Mouse (Mus musculus): ENCODE measurements at regions not wholly inside any gene's neighbourhood (a gene's known extent, or its start where the extent isn't known, plus 50 kb on each side); places are given as distances from the start of the nearest gene placed in this dataset.

GRCm38 (mm10) chr13:31196546-31196945, 222.5 kb downstream of the Gm5447 start:
- Histone ChIP-seq H3K9ac (ENCODE audit: low read length) (no peak overlapping the region), H3K9me3 (replicated peaks; ENCODE audit: control insufficient read depth, low read length) (no peaks in the 10 kb centered on the region), H3K27ac (ENCODE audit: low read depth, low read length) (no peak overlapping the region), H3K4me3 (ENCODE audit: low read depth, low read length) (no peak overlapping the region), H3K27me3 (replicated peaks; ENCODE audit: control insufficient read depth, insufficient read depth, low read length) (no peaks in the 10 kb centered on the region), H3K4me2 (ENCODE audit: low read length) (no peak overlapping the region), H3K4me1 (ENCODE audit: control insufficient read depth, insufficient read depth, low read length) (no peaks in the 10 kb centered on the region), H3K36me3 (ENCODE audit: control insufficient read depth, insufficient read depth, low read length) (no peaks in the 10 kb centered on the region)
- 85% methylated on average over 2 of the region's 2 CpGs for WGBS
- ATAC-seq (no peak), DNase-seq (ENCODE audit: low spot score) (no peak)

GRCm38 (mm10) chr13:31197593-31197992, 223.6 kb downstream of the Gm5447 start:
- no peaks in the 10 kb centered on the region for H3K4me1 ChIP-seq (ENCODE audit: control insufficient read depth, insufficient read depth, low read length)
- no peak overlapping the region for H3K4me2 ChIP-seq (ENCODE audit: low read length)
- no peak overlapping the region for H3K27ac ChIP-seq (ENCODE audit: low read depth, low read length)
- no peak for DNase-seq (ENCODE audit: low spot score)
- no peaks in the 10 kb centered on the region for H3K27me3 ChIP-seq (replicated peaks; ENCODE audit: control insufficient read depth, insufficient read depth, low read length)
- no peaks in the 10 kb centered on the region for H3K9me3 ChIP-seq (replicated peaks; ENCODE audit: control insufficient read depth, low read length)
- H3K4me3 ChIP-seq (ENCODE audit: low read depth, low read length), result no peak overlapping the region
- 91% methylated on average over 2 of the region's 2 CpGs for WGBS
- no peaks in the 10 kb centered on the region for H3K36me3 ChIP-seq (ENCODE audit: control insufficient read depth, insufficient read depth, low read length)
- ATAC-seq, result no peak
- H3K9ac ChIP-seq (ENCODE audit: low read length), result no peak overlapping the region

GRCm38 (mm10) chr13:31199384-31199783, 225.4 kb downstream of the Gm5447 start:
- no peaks in the 10 kb centered on the region for H3K9me3 ChIP-seq (replicated peaks; ENCODE audit: control insufficient read depth, low read length)
- H3K4me3 ChIP-seq (ENCODE audit: low read depth, low read length), result no peak overlapping the region
- H3K9ac ChIP-seq (ENCODE audit: low read length), result no peak overlapping the region
- H3K27ac ChIP-seq (ENCODE audit: low read depth, low read length), result no peak overlapping the region
- no peaks in the 10 kb centered on the region for H3K36me3 ChIP-seq (ENCODE audit: control insufficient read depth, insufficient read depth, low read length)
- no peaks in the 10 kb centered on the region for H3K27me3 ChIP-seq (replicated peaks; ENCODE audit: control insufficient read depth, insufficient read depth, low read length)
- no peaks in the 10 kb centered on the region for H3K4me1 ChIP-seq (ENCODE audit: control insufficient read depth, insufficient read depth, low read length)
- WGBS, result 91% methylated on average over 1 of the region's 1 CpGs
- DNase-seq (ENCODE audit: low spot score), result no peak
- H3K4me2 ChIP-seq (ENCODE audit: low read length), result no peak overlapping the region
- no peak for ATAC-seq

DNA sequence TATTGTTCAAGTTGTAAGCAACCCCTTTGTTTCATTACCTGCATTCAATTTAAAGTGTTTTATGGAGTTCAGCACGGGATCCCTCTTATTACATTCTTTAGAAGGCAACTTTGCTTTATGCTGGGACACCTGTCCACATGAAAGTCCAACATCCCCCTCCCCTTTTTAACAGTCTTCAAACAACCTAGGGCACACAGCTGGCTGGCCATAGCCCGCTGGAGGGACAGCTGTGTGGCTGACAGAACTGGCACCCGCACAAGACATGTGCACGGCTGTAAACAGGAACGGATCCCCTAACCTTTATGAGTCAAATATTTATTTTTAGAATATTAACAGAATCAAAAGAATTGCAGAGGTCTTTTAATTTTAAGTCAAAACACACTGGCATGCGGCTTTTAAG, 230.1 kb downstream of the Gm5447 start:
- no peak for ATAC-seq
- Histone ChIP-seq H3K4me2 (ENCODE audit: low read length) (no peak overlapping the region), H3K36me3 (ENCODE audit: control insufficient read depth, insufficient read depth, low read length) (no peaks in the 10 kb centered on the region), H3K27me3 (replicated peaks; ENCODE audit: control insufficient read depth, insufficient read depth, low read length) (no peaks in the 10 kb centered on the region), H3K27ac (ENCODE audit: low read depth, low read length) (no peak overlapping the region), H3K9me3 (replicated peaks; ENCODE audit: control insufficient read depth, low read length) (no peaks in the 10 kb centered on the region), H3K4me1 (ENCODE audit: control insufficient read depth, insufficient read depth, low read length) (no peaks in the 10 kb centered on the region), H3K4me3 (ENCODE audit: low read depth, low read length) (no peak overlapping the region), H3K9ac (ENCODE audit: low read length) (no peak overlapping the region)
- DNase-seq (ENCODE audit: low spot score), result no peak
- 75% methylated on average over 6 of the region's 6 CpGs for WGBS

GRCm38 (mm10) chr13:31206381-31206780, 232.4 kb downstream of the Gm5447 start:
- Histone ChIP-seq H3K27me3 (replicated peaks; ENCODE audit: control insufficient read depth, insufficient read depth, low read length) (no peaks in the 10 kb centered on the region), H3K36me3 (ENCODE audit: control insufficient read depth, insufficient read depth, low read length) (no peaks in the 10 kb centered on the region), H3K4me1 (ENCODE audit: control insufficient read depth, insufficient read depth, low read length) (no peaks in the 10 kb centered on the region), H3K9me3 (replicated peaks; ENCODE audit: control insufficient read depth, low read length) (no peaks in the 10 kb centered on the region), H3K4me3 (ENCODE audit: low read depth, low read length) (no peak overlapping the region), H3K4me2 (ENCODE audit: low read length) (no peak overlapping the region), H3K9ac (ENCODE audit: low read length) (no peak overlapping the region), H3K27ac (ENCODE audit: low read depth, low read length) (no peak overlapping the region)
- DNase-seq (ENCODE audit: low spot score), result no peak
- WGBS, result 36% methylated on average over 5 of the region's 5 CpGs
- ATAC-seq, result no peak

DNA sequence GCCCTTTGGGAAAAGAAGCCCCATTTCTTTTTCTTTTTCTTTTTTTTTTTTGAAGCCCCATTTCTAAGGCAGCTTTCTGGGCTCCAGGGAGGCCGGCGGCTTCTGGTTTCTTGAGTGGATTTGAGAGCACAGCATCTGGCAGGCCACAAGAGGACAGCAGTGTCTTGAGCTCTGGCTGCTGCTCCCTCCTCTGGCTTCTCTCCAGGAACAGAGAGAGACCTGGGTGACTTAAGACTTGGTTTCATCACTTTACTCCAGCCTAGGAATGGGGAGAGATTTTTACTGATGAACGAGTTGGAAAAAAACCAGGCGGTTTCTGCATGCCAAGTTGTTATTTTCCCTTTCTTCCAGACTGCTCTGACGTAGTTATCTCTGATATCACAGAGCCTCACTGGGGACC, 233.7 kb downstream of the Gm5447 start:
- no peak overlapping the region for H3K9ac ChIP-seq (ENCODE audit: low read length)
- peak; percentile 56 for DNase-seq (ENCODE audit: low spot score)
- WGBS, result 66% methylated on average over 5 of the region's 5 CpGs
- no peak overlapping the region for H3K27ac ChIP-seq (ENCODE audit: low read depth, low read length)
- no peaks in the 10 kb centered on the region for H3K9me3 ChIP-seq (replicated peaks; ENCODE audit: control insufficient read depth, low read length)
- H3K27me3 ChIP-seq (replicated peaks; ENCODE audit: control insufficient read depth, insufficient read depth, low read length), result no peaks in the 10 kb centered on the region
- no peaks in the 10 kb centered on the region for H3K4me1 ChIP-seq (ENCODE audit: control insufficient read depth, insufficient read depth, low read length)
- no peak for ATAC-seq
- no peak overlapping the region for H3K4me3 ChIP-seq (ENCODE audit: low read depth, low read length)
- no peaks in the 10 kb centered on the region for H3K36me3 ChIP-seq (ENCODE audit: control insufficient read depth, insufficient read depth, low read length)
- H3K4me2 ChIP-seq (ENCODE audit: low read length), result no peak overlapping the region

DNA sequence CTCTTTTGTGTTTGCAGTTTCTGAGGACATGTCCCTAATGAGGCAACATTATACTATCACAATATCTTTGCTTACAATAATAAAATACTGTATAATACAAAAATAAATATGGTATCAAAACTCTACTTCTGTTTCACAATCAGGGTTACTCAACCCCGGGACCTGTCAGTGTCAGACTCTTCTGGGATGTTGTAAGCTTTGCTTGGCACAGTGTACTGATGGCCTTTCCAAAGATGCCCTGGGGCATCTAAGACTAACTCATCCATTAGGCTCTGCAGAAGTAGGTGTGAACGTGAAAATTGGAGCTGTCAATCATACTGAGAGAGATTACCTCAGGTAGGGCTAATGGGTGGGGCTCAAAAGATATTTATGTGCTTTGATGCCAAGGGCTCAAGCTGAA, 249.0 kb downstream of the Gm5447 start:
- no peak overlapping the region for H3K27ac ChIP-seq (ENCODE audit: low read depth, low read length)
- H3K36me3 ChIP-seq (ENCODE audit: control insufficient read depth, insufficient read depth, low read length), result no peaks in the 10 kb centered on the region
- no peak overlapping the region for H3K9ac ChIP-seq (ENCODE audit: low read length)
- DNase-seq (ENCODE audit: low spot score) (no peak), ATAC-seq (no peak)
- no peaks in the 10 kb centered on the region for H3K27me3 ChIP-seq (replicated peaks; ENCODE audit: control insufficient read depth, insufficient read depth, low read length)
- 86% methylated on average over 2 of the region's 2 CpGs for WGBS
- H3K4me3 ChIP-seq (ENCODE audit: low read depth, low read length), result no peak overlapping the region
- no peaks in the 10 kb centered on the region for H3K9me3 ChIP-seq (replicated peaks; ENCODE audit: control insufficient read depth, low read length)
- no peak overlapping the region for H3K4me2 ChIP-seq (ENCODE audit: low read length)
- H3K4me1 ChIP-seq (ENCODE audit: control insufficient read depth, insufficient read depth, low read length), result no peaks in the 10 kb centered on the region

DNA sequence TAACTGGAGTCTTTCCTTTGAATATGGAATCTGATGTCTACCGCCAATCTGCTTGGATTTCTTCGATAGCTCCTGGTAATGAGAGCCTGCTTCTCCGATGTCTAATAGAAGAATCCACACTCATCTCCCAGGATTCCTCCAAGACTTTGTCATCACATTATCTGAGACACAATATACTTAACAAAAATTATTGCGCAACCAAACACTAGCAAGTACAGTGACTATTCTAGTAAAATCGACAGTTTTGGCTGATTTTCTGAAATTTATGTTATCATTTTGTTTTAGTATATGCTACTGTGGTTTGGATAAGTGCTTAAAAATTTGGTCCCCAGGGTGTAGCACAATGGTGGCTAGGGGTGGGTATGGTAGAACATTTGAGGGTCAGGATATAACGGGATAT, 266.5 kb downstream of the Gm5447 start:
- H3K36me3 ChIP-seq (ENCODE audit: control insufficient read depth, insufficient read depth, low read length), result no peaks in the 10 kb centered on the region
- DNase-seq (ENCODE audit: low spot score), result no peak
- no peak overlapping the region for H3K4me3 ChIP-seq (ENCODE audit: low read depth, low read length)
- H3K27me3 ChIP-seq (replicated peaks; ENCODE audit: control insufficient read depth, insufficient read depth, low read length), result no peaks in the 10 kb centered on the region
- no peak overlapping the region for H3K4me2 ChIP-seq (ENCODE audit: low read length)
- H3K9me3 ChIP-seq (replicated peaks; ENCODE audit: control insufficient read depth, low read length), result no peaks in the 10 kb centered on the region
- WGBS, result 94% methylated on average over 6 of the region's 6 CpGs
- H3K9ac ChIP-seq (ENCODE audit: low read length), result no peak overlapping the region
- no peak overlapping the region for H3K27ac ChIP-seq (ENCODE audit: low read depth, low read length)
- no peak for ATAC-seq
- no peaks in the 10 kb centered on the region for H3K4me1 ChIP-seq (ENCODE audit: control insufficient read depth, insufficient read depth, low read length)

DNA sequence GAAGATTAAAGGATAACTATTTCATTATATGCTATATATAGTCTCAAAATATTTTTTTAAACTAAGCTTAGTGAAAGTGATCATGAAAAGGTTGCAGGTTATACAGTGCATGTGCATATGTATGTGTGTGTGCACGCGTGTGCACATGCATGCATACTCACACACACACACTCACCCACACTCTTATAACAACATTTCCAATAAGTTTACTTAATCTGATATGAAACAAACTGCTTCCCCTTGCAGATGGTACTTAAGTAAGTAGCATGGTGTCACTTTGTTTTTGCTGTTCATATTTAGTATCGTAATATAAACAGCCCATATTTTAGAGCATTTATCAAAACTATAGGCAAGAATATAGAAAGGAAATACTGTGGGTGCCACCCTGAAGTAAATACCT, 275.0 kb downstream of the Gm5447 start:
- Histone ChIP-seq H3K9ac (ENCODE audit: low read length) (no peak overlapping the region), H3K4me2 (ENCODE audit: low read length) (no peak overlapping the region), H3K9me3 (replicated peaks; ENCODE audit: control insufficient read depth, low read length) (no peaks in the 10 kb centered on the region), H3K4me3 (ENCODE audit: low read depth, low read length) (no peak overlapping the region), H3K27ac (ENCODE audit: low read depth, low read length) (no peak overlapping the region), H3K27me3 (replicated peaks; ENCODE audit: control insufficient read depth, insufficient read depth, low read length) (no peaks in the 10 kb centered on the region), H3K4me1 (ENCODE audit: control insufficient read depth, insufficient read depth, low read length) (no peaks in the 10 kb centered on the region), H3K36me3 (ENCODE audit: control insufficient read depth, insufficient read depth, low read length) (no peaks in the 10 kb centered on the region)
- WGBS, result 96% methylated on average over 3 of the region's 3 CpGs
- DNase-seq (ENCODE audit: low spot score), result no peak
- no peak for ATAC-seq

DNA sequence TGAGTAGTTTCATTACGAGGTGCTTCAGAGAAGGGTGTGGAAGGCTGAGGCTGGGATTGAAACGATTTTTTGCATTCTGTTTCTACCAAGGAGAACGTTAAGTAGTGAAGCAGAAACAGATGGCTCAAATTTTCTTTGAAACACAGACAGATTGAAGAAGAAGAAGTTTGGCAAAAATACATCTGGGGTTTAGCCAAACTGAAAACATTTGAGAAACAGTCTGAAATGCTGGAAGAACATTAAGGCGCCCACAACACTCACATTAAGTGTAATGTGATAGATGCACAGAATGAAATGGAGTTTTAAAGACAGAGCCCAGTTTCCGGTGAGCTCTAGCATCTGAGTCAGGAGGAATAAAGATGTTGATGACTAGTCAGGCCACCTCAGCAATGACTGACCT, 275.5 kb downstream of the Gm5447 start:
- Histone ChIP-seq H3K36me3 (ENCODE audit: control insufficient read depth, insufficient read depth, low read length) (no peaks in the 10 kb centered on the region), H3K4me1 (ENCODE audit: control insufficient read depth, insufficient read depth, low read length) (no peaks in the 10 kb centered on the region), H3K27me3 (replicated peaks; ENCODE audit: control insufficient read depth, insufficient read depth, low read length) (no peaks in the 10 kb centered on the region), H3K9ac (ENCODE audit: low read length) (no peak overlapping the region), H3K4me3 (ENCODE audit: low read depth, low read length) (no peak overlapping the region), H3K27ac (ENCODE audit: low read depth, low read length) (no peak overlapping the region), H3K4me2 (ENCODE audit: low read length) (no peak overlapping the region), H3K9me3 (replicated peaks; ENCODE audit: control insufficient read depth, low read length) (no peaks in the 10 kb centered on the region)
- 73% methylated on average over 5 of the region's 5 CpGs for WGBS
- ATAC-seq (peak; percentile 57; the same call in 1 of the 2 replicates), DNase-seq (ENCODE audit: low spot score) (peak; percentile 76)

Measured in forebrain, embryonic 14.5 days (tissue).